Mouse (Mus musculus) erythroblast, embryonic 14.5 days (primary cell): ENCODE results near the gene Zfp786.

ENCODE experiments used
- GATA1 ChIP-seq: IDR thresholded peaks from 2 replicates; pipeline ENCODE4 v1.6.1; 2012; ENCODE audit warnings: low read length, inconsistent platforms, mixed read lengths
- TAL1 ChIP-seq: IDR thresholded peaks from 3 replicates; pipeline ENCODE4 v1.6.1; 2012; ENCODE audit warnings: low read length, inconsistent platforms, mixed read lengths

DNA sequence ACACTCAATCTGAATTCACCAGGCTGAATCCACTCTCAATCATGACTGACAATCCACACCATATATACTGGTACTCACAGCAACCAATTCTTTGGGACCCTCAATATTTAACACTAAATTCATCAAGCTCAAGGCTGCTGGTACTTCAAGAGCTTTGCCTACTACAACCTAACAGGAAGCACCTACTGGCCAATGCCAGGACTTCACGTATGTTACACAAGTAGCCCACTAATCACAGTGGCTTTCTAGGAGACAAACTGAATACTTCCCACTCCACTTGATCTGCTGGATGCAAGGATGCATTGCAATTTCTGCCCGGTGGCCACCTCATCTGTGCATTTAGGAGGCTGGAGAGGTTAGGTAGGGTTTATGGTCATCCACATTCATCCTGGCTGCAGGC lies 20.5 kb downstream of the Zfp786 start:
- no peak for TF ChIP-seq TAL1
- no peak for TF ChIP-seq GATA1
